Mouse (Mus musculus): ENCODE measurements around the gene Egf.

DNA sequence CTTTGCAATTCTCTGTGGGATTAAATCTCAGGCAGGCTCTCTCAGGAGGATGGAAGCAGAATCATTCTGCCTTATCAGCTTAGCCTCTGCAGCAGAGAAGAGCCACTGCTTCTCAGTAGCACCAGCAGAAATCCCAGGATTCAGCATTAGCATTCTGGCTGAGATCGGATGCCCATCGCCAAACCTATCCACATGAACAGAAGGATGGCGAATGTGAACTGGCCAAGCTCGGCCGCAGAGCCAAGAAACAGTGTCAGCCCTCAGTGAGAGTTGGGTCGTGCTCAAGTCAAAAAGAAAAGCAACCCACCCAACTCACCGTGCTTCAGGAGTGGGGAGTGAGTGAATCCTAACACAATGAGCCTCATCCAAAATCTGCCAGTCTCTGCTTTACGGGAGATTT is 103.4 kb downstream of the Egf start:
- TF ChIP-seq POLR2A (IDR thresholded peaks at IDR 0.05; ENCODE audit: extremely low read depth, insufficient read depth, low read length) (no peak), CTCF (IDR thresholded peaks at IDR 0.05; ENCODE audit: extremely low read depth, insufficient read depth, low read length) (no peak)

Measured in cortical plate, adult 2 months (tissue).